Mouse (Mus musculus) Patski (cell line): ENCODE data around the gene Cryba1. TPM values are rescaled to one million over a fixed set of nuclear protein-coding genes. Genes with fewer than 3 reads are reported as not detected.

Source experiments
- ATAC-seq: fragments of 100-300 bp; one replicate; pipeline ENCODE4 v1.8.0; 2021
- CTCF ChIA-PET: fragments of 350-600 bp; sonication (Branson Sonifier 250); formaldehyde crosslinking; loops from one replicate; lab custom pipeline; 2022; ENCODE audit warnings: inconsistent platforms; lab: Charles Lee
- POLR2A ChIA-PET: fragments of 350-600 bp; sonication (Branson Sonifier 250); formaldehyde crosslinking; loops from one replicate; lab custom pipeline; 2022; ENCODE audit warnings: antibody characterized with exemption, inconsistent platforms; lab: Charles Lee
- DNase-seq: peaks from one replicate; pipeline ENCODE4 v3.0.0-alpha.2; 2011; ENCODE audit warnings: low read depth, low spot score
- H3K27me3 ChIP-seq: fragments of 371-371 bp; one replicate; pipeline ENCODE4 v1.5.1; 2021
- CTCF ChIP-seq: fragments of 100-300 bp; IDR thresholded peaks from one replicate; pipeline ENCODE4 v1.5.1; 2021
- in situ Hi-C: fragments of 300-500 bp; cut with MboI; formaldehyde crosslinking; loops from 3 replicates; pipeline ENCODE4 v1.11.1; 2018; ENCODE audit warnings: low pct_unique_long_range_greater_than_20kb, mixed read lengths
- polyA plus RNA-seq: library from polyadenylated mRNA; unstranded; gene quantifications from one replicate; pipeline ENCODE4 v1.2.3, GENCODE M21; 2021

Cryba1 gene
- polyA plus RNA-seq = not detected

DNA sequence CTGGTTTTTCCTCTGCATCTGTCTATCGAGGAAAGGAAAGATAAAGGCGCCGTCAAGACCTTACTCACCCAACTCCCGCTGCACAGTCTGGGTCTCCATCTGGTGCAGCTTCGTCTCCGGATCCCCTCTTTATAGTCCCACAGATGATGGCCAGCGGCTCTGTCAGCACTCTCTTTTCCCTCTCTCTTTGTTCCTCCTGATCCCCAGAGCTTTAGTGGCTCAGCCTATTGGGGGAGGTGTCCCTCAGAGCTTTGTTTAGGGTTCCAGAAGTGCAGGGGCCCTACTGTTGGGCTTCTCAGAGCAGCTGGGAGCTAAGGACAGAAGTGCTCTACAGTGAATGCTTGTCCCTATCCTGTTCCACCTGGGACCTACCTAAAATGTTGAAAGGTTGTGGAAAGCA lies at the start of gene Cryba1:
Gene Cryba1 (minus strand): TSS at position 101 of the 400 bp plus-strand sequence.
- no peak for TF ChIP-seq CTCF
- H3K27me3 ChIP-seq = no peaks in the 10 kb centered on the region
- CTCF ChIA-PET = interaction anchor here (0.7 kb wide), 1 partner anchor 8 kb away, joined by 3 read pairs; no protein-coding TSS in a partner anchor
- POLR2A ChIA-PET = no interaction called here
- in situ Hi-C loops = no loop called here
- ATAC-seq = no peak
- no peak for DNase-seq

DNA sequence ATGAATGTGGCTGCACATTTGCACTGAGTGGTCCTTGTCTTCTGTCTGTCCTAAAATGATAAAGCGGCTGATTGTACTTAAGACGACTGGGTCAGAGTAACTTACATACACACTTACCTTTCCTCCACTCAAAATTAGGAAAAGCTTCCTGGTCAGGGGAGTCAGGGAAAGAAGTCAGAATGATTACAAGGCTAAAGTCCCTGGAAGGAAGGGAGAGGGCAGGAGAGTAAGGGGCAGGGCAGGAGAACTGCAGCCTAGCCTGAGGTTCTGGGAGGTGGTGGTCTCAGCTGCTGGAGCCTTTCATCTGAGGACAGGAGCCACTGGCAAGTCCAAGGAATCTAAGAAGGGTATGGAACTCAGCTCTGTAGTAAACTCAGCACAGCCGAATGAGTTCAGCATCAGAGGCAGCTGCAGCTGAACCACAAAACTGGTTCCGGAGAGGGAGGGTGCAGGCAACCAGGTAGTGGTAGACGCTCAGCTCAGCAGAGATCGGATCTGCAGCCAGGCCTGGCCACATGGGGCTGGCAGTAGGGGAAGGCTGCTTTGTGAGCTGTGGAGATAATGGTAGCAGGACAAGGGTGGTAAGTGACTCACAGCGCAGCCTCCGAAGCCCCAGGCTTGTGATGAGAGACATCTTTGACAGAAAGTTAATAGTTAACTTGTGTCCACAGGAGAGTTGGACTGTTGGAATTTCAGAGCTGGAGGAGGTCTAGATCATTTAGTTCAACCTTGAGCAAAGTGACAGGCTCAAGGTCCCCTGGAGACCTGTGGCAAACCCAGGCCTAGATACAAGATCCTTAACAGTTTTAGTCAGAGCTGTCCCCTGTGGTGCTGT lies 47.0 kb upstream of the Cryba1 start:
- H3K27me3 ChIP-seq = no peaks in the 10 kb centered on the region
- TF ChIP-seq CTCF = no peak
- peak; percentile 92 for ATAC-seq
- CTCF ChIA-PET = interaction anchor here (1.3 to 3.8 kb wide), 4 partner anchors 9 to 35 kb away, joined by 3 to 25 read pairs (median 14); partner anchors contain the start of gene Myo18a
- DNase-seq = peak; percentile 86
- POLR2A ChIA-PET = interaction anchor here (0.6 to 1.5 kb wide), 4 partner anchors 9 to 230 kb away, joined by 3 to 7 read pairs (median 4); partner anchors contain the start of gene Myo18a
- in situ Hi-C loops = no loop called here

DNA sequence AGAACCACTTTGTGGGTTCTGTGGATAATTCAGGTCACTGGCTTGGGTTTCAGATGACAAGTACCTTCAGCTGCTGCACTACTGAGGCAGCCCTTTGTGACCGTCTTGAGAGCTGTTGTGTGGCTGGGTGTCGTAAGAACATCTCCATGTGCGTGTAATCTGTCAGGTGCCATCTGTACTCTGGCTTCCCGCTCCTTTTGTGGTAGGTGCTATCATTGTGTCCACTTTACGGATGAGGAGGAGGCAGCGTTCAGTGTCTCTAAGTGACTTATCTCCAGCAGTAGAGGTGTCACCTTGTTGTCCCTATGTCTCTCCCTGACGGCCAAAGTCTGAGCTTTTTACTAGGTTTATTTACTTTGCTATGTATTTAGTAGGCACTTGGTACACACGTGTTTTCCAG lies 45.3 kb upstream of the Cryba1 start:
- ATAC-seq (no peak), DNase-seq (no peak)
- CTCF ChIA-PET = interaction anchor here (1.1 kb wide), 1 partner anchor 13 kb away, joined by 7 read pairs; no protein-coding TSS in a partner anchor
- POLR2A ChIA-PET = interaction anchor here (0.7 kb wide), 1 partner anchor 12 kb away, joined by 3 read pairs; no protein-coding TSS in a partner anchor
- in situ Hi-C loops = no loop called here
- no peak for TF ChIP-seq CTCF
- H3K27me3 ChIP-seq = no peaks in the 10 kb centered on the region

DNA sequence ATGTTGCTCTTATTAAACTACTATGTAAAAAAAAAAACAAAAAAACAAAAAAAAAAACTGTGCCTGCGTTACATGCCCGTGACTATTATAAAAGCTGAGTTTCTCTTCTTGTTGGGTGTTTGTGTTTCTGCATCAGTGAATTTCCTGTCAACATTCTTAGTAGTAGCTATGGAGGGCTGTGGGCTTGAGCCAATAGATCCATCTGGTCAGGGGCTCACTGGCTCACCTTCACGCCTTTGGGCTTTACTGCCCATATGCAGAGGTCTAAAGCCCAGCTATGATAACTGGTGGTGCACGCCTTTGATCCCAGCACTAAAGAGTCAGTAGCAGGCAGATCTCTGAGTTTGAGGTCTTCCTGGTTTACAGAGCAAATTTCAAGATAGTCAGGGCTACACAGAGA lies 44.4 kb upstream of the Cryba1 start:
- in situ Hi-C loops = no loop called here
- no peak for ATAC-seq
- CTCF ChIA-PET = no interaction called here

GRCm38 (mm10) chr11:77766351-77767001 lies 41.4 kb upstream of the Cryba1 start:
- ChIA-PET CTCF (interaction anchor here (1.1 to 2.2 kb wide), 5 partner anchors 12 to 58 kb away, joined by 3 to 13 read pairs (median 4); no protein-coding TSS in a partner anchor), POLR2A (no interaction called here)
- DNase-seq (no peak), ATAC-seq (no peak)
- TF ChIP-seq CTCF = peak; percentile 68
- in situ Hi-C loops = no loop called here
- no peaks in the 10 kb centered on the region for H3K27me3 ChIP-seq

More for the DNA sequence above, 44.4 kb upstream of the Cryba1 start:
- POLR2A ChIA-PET = no interaction called here
- DNase-seq = no peak
- TF ChIP-seq CTCF = no peak
- no peaks in the 10 kb centered on the region for H3K27me3 ChIP-seq

GRCm38 (mm10) chr11:77765459-77765777 lies 40.3 kb upstream of the Cryba1 start:
- ChIA-PET POLR2A (interaction anchor here (1.2 kb wide), 1 partner anchor 16 kb away, joined by 4 read pairs; no protein-coding TSS in a partner anchor), CTCF (interaction anchor here (3.5 kb wide), 1 partner anchor 17 kb away, joined by 28 read pairs; no protein-coding TSS in a partner anchor)
- in situ Hi-C loops = no loop called here

DNA sequence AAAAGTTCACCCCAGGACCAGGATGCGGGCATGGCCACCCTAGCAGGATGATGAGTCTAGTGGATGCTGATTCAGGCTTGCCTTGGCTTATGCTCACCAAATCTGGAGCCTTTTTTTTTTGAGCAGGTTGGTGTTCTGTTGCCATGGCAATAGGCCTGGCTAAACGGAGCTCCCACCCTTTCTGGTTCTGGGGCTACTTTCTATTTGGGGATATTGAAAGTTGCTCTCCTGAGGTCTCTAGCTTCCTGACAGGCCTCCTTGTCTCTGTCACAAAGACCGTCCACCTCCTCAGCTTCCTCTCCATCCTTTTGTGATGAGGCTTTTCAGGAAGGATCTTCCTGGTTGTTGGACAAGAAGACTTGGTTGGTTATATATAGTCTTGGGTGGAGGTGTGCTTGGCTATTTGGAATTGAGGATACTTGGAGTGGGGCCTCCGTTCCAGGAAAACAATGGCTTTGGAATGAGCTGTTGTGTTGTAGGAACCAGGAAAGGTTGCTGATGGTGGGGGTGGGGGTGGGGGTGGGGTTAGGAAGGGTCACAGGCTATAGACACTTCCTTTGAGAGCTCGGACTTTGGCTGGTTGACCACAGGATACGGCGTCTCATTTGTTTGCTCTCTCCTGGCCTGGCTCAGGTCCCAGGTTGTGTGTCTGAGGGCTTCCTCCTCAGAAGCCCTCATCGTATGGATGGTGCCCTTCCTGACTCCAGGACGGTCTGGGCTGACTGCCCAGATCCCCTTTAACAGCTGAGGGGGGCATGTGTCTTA lies 39.8 kb upstream of the Cryba1 start:
- DNase-seq = no peak
- CTCF ChIA-PET = interaction anchor here (1.1 to 3.5 kb wide), 4 partner anchors 8 to 28 kb away, joined by 3 to 28 read pairs (median 13); no protein-coding TSS in a partner anchor
- in situ Hi-C loops = no loop called here
- no peaks in the 10 kb centered on the region for H3K27me3 ChIP-seq
- ATAC-seq = no peak
- no peak for TF ChIP-seq CTCF
- POLR2A ChIA-PET = interaction anchor here (0.7 to 1.5 kb wide), 6 partner anchors 11 to 28 kb away, joined by 3 to 4 read pairs (median 3); no protein-coding TSS in a partner anchor

More at GRCm38 (mm10) chr11:77765459-77765777, 40.3 kb upstream of the Cryba1 start:
- DNase-seq (no peak), ATAC-seq (no peak)
- TF ChIP-seq CTCF = no peak
- H3K27me3 ChIP-seq = no peaks in the 10 kb centered on the region

DNA sequence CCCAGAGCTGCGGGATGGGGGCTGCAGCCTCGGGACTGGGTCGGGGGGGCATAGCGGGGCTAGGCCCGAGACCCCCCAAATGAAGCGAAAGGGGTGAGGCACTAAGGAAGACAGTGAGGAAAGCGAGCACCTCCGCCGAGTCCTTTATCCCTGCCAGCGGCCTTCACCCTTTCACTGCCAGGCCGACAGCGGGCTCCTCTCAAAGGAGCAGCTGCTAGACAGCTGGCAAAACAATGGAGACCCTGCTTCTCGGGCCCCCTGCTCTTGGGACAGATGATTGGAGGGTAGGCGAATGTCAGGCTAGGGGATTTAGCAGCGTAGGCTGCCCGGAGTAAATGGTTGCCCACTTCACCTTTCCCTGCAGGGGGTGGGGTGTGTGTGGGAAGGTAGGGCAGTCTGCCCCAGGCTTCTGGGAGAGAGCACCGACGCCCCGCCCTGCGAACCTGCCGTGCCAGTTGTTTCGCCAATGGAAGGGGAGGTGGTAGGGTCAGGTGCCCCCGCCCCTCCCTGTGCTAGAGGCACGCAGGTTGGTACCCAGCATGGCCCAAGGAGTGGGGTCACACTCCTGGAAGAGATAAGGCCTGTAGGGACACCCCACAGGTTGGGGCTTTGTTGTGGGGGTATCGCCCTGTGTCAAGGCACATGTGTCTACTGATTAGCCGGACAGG lies 38.7 kb upstream of the Cryba1 start:
- in situ Hi-C loops = no loop called here
- POLR2A ChIA-PET = interaction anchor here (1.1 to 1.5 kb wide), 3 partner anchors 12 to 29 kb away, joined by 3 read pairs; no protein-coding TSS in a partner anchor
- no peaks in the 10 kb centered on the region for H3K27me3 ChIP-seq
- CTCF ChIA-PET = interaction anchor here (1.1 to 3.5 kb wide), 4 partner anchors 9 to 29 kb away, joined by 3 to 28 read pairs (median 13); no protein-coding TSS in a partner anchor
- ATAC-seq = no peak
- DNase-seq = no peak
- TF ChIP-seq CTCF = no peak
